Mouse (Mus musculus): ENCODE data around the gene Cdkl1.

Cdkl1 gene

DNA sequence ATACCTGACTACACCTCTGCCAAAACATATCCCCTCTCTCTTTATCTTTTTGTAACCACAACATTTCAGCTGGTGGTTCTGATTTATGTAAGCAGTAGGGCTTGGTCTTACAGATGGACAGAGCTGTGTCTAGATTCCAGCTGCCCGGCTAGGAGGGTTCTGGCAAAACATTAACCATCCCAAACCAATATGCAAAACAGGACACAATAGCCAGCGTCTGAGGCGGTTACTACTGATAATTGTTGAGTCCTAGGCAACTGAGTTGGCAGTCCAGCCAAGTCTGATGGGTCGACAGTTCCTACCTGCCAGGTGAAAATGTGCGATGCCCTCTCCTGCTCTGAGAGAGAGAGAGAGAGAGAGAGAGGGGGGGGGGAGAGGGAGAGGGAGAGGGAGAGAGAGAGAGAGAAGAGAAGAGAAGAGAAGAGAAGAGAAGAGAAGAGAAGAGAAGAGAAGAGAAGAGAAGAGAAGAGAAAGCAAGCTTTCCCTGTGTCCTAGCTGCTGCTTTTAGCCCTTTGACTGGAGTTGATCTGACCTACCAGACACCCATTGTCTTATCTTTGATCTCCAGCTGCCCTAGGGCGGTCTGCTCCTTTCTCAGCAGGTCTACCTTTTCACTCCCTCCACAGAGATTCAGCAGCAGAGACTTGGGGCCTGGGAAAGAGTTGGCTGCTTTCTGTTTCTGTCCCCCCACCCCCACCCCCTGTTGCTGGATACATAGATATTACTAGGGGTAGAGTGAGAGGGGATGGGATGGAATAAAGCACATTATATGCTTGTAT, 7.6 kb downstream of the Cdkl1 start:
- DNase-seq = peak; percentile 76 to 89

DNA sequence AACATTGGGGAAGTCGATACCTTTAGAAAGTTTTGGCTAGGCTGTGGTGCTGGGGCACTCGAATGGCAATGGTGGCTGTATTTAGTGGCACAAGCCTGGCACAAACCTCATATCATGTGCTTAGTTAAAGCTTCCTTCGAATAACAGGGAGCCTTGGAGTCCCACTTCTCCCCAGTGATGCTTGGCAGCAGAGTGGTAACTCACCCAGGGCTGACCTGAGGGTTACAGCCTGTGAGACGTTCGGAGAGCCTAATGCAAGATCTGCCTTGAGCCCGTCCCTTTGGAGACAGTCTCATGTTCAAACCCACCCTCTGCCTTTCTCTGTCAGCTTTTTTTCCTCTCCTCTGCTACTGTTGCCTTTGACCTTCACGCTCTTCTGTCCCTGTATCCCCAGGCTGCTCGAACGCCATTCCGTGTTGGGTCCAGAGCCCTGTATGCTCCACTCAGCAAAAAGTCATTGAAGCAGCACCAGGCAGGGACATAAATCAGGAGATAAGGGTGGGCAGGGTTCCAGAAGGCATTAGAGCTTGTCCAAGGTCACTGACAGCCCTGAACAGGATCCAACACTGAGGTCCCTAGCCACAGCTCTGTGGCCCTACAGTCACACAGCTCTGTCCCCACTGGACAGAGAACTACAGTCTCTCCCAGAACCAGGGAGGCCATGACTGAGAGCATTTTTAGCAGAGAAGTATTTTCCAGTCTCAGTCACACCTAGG, 9.0 kb downstream of the Cdkl1 start:
- DNase-seq = peak; percentile 92 to 96

DNA sequence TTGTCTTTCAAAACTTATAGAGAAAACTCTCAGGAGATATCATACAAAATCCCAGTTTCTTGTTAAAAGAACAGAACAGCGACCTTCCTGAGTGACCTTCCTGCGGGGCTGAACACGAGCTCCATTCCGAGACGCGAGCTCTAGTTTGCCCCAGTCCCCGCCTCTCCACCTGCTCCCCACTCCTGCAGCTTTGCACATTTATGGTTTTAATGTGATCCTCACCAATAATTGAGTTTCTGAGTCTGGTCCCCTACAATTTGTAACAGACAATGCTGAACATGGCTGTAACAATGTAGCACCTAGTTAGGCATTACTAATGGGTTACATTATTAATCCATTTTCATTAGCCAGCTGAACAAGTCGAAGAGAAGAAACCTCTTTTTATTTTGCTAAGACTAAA, 9.6 kb downstream of the Cdkl1 start:
- peak in 1 of 2 experiments; percentile 54 for DNase-seq

DNA sequence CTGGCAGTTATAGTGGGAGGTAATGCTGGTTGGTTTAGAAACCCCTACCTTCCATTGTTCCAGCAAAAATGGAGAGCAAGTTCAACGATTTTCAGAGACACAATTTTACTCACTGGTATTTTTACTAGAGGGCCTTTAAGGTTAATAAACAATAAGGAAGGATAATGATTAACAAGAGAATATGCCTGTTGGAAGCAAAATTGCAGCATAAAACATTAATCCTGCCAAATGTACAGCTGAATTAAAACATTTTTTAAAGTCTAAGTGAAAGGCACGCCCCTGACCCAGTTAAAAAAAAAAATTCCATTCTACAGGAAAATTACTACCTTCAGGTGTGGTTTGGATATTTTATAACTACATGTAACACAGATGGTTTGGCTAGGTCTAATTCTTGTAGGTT, 13.1 kb downstream of the Cdkl1 start:
- peak in 1 of 2 experiments; percentile 67 for DNase-seq

DNA sequence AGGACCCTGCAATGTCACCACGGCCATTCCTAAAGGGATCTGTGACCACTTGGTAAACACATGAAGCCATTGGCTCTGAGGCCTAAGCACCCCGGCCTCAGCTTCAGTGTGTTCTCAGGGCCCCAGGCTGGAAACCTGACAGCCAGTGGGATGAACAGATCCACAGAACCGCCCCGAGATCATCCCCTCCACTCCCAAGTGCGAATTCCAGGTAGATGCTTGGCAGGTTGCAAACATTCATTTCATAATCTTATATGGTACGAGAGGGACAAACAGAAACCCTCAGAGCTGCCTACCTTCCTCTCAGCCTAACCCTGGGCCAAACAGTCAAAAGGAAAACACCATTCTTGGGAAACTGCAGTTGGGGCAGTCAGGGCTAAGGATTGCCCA, 13.7 kb downstream of the Cdkl1 start:
- peak in 1 of 2 experiments; percentile 58 for DNase-seq

DNA sequence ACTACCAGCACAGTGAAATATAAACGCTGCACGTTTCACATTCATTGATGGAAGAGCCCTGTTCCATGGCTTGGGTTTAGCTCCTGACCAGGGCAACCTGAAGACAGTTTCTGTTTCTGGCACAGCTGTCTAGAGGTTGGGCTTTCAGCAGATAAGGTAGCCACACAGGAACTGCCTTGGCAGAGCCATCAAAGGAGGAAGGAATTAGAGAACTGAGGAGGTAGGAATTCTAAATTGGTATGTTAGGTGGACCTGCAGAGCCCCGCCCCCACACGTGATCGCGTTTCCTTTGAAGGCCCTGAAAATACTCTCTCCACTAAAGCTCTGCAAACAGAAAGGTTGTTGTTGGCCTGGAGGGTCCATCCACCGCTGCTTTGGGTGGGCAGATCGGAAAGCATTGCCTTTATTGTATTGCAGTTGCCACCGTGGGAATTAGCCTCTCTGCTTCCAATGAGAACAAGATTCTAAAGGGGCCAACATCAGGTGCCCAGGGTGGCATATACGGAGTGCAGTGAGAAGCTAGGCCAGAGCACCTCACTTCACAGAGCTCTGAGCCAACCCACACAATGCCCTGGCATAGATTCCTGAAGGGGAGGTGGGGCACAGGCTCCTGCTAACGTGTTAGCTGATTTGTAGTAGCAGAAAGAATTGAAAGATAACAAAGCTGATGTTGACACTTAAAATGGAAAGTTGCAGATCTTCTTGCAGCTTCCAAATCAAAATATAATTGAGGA, 14.3 kb downstream of the Cdkl1 start:
- DNase-seq = peak; percentile 69 to 86

DNA sequence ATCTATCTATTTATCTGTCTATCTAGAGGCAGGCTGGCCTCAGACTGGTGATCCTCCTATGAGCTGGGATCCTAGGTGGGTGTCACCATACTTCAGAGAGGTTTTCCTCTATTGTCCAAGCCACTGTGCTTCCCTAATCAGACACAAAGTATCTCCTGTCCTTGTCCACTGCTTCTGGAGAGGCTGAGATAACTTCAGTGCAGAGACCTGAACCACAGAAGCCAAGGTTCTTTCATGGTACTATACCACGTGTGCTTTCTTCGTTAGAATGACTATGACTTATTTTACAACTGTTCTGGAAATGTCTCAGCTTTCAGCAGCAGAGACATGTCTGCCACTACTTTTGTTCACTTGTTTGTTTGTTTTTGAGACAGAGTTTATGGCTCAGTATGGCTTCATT, 22.2 kb downstream of the Cdkl1 start:
- no peak for DNase-seq

DNA sequence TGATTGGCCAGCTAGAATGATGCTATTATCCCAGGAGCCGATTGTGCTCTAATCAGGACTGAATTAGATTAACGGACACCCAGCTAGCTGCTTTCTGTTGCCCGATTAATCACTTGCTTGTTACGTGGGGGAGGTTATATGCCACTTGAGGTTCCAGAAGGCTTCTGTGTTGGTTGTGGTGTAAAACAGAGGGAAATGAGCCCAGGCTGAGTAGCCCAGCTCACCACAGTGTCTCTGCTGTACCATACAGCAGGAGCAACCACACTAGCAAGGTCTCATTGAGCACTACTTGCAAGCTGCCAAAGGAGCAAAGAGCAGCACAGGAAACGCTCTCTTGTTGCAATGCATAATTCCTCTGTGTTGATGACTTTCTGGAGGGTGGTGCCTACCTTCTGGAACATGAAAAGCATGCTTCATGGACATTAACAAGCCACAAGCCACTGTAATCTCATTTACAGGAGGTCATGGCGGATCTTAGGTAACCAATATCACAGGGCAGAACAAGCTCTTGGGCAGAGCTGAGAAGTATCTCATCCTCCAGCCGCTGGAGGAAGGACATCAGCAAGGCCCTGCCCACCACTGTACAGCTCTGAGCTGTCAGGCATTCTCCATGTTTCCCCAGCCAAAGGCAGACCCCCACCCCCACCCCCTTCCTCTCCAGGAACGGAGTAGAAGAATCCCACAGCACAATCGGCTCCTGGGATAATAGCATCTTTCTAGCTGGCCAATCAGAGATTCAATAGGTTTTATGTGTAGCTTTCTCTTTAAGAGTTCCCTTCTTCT, 23.4 kb downstream of the Cdkl1 start:
- DNase-seq = no peak

DNA sequence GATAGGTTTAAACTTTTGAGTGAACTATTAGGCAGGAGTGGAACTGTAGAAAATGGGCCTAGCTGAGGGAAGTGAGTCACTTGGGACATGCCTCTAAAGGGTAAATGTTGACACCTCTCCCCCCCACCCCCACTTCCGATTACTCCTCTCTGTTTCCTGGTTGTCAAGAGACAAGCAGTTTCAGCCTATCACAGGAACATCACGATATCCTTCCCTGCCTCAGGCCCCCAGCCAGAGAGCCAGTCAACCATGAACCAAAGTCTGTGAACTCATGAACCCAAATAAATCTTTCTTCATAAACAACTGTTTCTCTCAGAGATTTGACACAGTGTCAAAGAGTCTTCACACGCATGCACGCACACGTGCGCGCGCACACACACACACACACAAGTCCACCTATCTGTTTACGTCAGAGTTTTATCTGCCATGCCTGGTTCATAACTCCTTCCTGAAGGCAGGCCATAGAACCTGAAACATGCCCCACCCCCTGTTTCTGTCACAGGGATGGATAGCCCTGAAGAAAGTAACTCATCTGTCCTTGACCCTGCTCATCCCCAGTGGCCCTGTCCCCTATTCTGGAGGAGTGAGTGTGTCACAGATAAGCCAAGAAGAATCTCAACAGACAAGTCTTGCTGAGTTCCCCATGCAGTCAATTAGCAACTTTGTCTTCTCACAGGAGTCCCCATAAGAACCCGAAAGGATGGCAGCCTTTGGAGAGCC, 24.7 kb downstream of the Cdkl1 start:
- DNase-seq = peak; percentile 85 to 86

DNA sequence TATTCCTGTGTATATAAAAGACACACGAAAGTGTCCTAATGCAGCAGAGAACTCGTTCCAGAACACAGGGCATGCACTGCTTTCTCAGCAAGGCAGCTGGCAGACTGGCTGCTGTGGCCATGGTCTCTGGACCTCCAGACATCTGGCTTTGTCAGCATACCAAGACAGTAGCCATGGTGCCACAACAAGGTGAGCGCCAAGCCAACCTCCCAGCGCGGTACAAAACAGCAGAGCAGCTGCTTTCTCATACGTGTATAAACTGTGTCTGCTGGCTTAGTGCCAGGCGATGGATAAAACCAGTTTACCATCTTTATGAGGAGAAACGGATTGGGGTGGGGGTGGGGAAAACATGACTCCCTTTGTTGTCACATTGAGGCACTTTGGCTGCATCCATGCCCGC, 25.5 kb downstream of the Cdkl1 start:
- DNase-seq = peak in 1 of 2 experiments; percentile 60

DNA sequence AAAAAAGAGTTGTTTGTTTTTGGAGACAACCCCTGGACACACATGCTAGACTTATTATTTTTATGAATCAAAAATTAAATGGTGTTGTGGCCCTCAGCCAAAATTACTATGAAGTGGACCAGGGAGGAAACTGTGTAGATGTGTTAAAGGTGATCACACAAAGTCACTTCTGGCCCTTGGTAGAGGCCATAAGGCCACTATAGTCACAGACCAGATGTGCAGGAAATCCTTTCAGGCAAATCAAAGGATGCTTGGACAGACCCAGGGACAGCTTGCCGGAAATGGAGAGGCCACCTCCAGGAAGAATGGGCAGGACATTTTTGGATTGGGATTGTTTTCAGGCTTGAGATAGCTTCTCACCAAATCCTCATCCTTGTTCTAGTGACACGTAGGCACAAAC, 29.5 kb downstream of the Cdkl1 start:
- DNase-seq = peak in 1 of 2 experiments; percentile 44

DNA sequence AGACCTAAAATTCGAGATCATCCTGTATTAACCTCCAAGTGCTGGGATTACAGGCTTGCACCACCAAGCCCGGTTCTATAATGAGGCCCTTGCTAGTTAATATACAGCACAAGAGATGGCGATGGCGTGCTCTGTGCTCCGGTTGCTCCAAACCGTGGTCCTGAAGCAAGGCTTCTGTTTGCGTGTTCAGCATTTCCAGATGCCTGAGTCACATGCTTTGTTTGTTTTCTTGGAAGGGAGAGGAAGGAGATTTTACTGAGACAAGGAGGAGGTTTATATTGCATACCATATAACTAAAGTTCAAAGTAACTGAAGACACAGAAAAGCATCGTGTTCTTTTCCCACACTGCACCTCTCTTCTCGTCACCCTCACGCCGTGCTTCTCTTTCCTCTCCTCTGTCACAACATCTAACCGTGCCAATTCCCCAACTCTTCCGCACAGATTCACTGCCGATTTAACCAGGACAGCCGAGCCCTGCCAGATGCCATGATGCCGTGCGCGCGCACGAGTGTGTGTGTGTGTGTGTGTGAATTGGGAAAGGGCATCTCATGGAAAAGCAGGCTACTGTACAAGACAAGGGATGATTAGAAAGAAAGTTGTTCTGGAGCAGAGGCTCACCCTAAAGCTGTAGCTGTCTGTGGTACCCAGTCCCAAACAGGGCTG, 30.2 kb downstream of the Cdkl1 start:
- DNase-seq = peak in 1 of 2 experiments; percentile 21

DNA sequence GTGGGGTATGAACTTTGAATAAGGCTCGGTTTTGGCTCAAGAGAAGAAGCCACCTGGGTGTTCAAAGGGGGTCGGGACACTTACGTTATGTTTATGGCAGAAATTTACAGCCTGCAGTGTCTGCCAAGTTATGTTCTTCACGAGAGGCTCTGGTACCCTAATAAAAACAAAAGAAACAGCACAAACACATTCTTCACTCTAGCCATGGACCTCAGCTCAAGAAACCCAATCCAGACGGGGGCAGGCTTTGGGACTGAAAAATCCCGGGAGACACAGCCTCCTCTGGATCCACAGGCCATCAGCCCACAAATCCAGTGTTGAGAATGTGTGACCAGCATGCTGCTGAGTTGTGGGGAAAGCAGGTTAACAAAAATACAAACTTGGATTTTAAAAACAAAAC, 31.1 kb downstream of the Cdkl1 start:
- DNase-seq = no peak

DNA sequence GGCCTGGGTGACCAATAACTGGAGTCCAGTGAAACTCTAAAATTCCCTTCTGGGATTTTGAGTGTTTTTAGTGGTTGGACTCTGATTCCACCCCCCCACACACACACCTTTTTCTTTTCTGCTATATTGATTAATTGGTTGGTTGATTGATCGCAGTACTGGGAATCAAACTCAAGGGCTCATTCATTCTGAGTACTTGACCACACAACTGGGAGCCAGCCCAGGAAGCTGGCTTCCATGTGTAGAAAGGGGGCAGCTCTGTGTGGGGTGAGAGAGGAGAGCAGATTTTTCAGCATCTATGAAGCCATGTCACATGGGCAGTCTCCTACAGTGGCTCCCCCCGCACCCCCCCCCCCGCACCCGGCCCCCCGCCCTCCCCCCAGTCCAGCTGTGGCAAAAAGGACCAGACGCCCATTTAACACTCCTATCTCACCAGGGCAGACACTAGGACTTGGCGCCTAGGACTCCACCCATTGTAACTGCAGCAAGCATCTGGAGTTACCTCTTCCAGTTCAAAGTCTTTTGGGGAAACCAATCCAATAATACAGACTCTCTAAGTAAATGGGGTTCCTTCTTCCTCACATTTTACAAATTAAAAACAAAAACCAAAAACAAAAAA, 31.7 kb downstream of the Cdkl1 start:
- no peak for DNase-seq

DNA sequence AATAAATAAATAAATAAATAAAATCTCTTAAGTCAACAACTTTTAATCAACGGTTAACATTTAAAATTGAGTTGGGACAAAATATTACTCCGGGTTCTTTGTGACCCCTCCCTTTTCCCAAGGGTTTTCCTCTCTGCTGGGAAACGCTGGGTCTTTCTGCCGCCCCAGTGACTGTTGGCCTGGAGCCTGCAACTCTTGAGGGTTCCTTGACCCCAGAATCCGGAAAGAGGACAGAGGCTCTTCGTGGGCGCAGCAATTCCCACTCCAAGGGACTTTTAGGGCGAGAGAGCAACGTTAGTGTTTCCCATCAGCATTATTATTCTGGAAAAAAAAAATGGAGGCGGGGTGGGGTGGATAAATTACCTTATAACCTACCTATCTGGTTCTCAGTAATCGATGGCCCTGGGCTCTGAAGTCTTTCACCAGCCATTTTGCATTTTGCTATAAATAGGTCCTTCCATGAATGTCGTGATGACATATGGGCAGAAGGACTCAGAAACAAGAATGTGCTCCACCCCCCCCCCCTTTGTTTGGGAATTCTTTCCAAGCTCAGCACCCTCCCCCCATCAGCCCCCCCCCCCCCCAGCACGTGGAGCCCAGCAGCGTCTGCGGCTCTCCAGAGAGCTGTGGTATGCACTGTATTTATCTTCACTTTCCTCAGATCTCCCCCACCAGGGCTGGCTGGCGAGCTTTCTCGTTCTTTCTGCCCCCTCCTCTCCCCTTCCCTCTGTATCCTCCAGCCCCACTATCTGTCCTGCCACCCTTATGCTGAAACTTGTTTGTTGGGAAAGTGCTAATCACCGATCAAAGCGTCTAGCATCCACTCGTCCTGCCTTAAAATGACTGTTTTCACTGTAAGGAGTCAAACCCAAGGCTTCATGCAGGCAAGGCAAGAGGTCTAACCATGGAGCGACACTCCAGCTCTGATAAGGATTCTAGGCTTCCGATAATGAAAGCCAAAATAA, 32.6 kb downstream of the Cdkl1 start:
- peak; percentile 67 to 72 for DNase-seq

DNA sequence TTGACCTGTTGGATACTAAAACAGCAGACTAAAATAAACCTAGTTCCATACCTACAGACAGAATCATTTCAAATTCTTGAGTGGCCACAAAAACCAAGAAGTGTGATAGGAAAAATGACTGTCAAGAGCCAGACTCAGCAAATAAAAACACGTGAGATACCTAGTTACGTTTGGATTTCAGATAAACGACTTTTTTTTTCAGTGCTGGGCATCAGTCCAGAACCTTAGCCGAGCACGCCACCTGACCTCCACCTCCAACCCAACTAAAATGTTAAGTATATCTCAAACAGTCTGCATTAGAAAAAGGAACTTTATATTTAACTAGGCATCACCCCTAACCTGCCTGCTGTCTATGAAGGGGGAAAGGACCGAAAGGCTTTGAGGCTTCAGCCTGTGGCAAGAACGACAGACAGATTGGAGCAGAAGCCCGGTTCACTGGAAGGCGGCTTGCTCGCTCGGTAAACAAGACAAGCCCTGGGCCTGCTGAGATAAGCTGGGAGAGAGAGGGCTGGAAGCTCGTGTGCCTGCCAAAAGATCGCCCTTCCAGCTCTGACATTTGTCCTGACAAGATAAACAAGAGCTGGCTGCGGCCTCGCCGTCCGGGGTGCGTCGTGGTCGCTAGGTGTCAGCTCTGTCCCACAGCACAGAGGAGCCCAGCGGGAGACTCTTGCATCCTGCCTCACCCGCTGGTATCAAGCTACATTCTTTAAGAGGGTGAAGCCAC, 33.5 kb downstream of the Cdkl1 start:
- DNase-seq = peak; percentile 87 to 90

DNA sequence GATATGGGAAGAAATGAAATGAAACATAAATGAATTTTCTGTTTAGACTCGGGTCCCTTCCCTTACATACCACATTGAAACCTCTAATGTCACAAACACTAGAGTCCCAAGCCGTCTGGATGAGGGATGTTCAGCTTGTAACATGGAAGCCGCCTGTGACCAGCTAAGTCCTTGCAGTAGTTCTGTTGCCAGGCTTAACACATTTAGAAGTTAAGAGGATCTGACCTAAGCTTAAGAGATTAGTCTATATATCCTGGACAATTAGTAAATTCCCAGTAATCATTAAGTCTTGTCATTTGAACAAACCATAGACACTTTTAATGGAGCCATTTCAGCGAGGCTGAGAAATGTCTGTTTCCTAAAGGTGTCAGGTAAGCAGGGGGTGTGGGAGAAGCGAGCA, 35.1 kb downstream of the Cdkl1 start:
- no peak for DNase-seq

DNA sequence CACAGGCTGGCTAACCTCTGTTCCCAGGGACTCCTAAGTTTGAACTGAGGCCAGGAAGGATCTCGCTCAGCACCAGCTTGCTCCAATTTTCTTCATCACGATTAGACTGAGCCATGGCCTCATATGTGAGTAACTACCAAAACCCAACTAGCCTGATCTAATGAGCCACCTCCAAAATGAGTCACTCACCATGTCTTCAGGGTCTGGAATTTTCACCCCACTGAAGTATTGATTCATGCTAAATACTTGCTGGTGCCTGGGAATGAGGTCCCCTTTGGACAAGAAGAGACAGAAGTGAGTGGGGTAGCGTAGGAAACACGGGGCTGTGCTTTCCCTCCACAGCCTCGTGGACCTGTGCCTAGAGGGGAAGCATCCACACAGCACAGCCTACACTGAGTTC, 37.1 kb downstream of the Cdkl1 start:
- no peak for DNase-seq

DNA sequence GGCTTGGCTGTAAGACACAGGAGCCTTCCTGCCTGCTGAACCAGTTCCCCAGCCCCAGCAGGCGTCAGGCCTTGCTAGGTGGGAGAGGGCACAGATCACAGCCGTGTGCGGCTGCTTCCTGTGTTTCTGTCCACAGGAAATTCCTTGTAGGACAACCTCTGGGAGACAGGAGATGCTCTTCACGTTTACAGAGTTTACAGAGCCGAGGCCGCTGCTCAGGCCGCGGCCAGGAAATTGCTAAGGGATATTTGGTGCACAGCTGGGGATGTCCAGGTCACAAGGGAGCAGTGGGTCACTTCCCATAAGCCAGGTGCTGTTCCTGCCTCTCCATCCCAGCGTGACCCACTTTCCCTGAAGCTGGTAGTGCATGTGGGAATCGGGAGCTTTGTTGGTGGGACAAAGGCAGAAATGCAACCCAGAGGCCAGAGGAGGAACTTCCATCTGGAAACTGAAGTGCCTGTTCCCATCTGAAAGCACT, 39.2 kb downstream of the Cdkl1 start:
- peak; percentile 52 to 55 for DNase-seq
